Mouse (Mus musculus) left cerebral cortex, postnatal 36 days (tissue): ENCODE data around the gene Wars. TPM values are rescaled to one million over a fixed set of nuclear protein-coding genes. Genes with fewer than 3 reads are reported as not detected.
A peak's percentile ranks its signal among the peaks of the same experiment; 100 is the strongest.

Experiments used
- DNase-seq, 2 experiments: peaks; one replicate each; pipeline ENCODE4 v3.0.0; 2021 to 2022; ENCODE audit warnings: low spot score in 2 of 2, mixed read lengths in 1 of 2
- intact Hi-C: fragments of 180-260 bp; cut with DNase I; formaldehyde crosslinking; loops from one replicate; pipeline ENCODE4 v1.15.1; 2025
- total RNA-seq, 2 experiments: library from RNA; stranded (reverse); gene quantifications; 2 replicates each; pipeline ENCODE4 v1.2.3; 2021

Gene Wars
- total RNA-seq, result 10 to 100 TPM; 84.2 to 96.1 TPM

DNA sequence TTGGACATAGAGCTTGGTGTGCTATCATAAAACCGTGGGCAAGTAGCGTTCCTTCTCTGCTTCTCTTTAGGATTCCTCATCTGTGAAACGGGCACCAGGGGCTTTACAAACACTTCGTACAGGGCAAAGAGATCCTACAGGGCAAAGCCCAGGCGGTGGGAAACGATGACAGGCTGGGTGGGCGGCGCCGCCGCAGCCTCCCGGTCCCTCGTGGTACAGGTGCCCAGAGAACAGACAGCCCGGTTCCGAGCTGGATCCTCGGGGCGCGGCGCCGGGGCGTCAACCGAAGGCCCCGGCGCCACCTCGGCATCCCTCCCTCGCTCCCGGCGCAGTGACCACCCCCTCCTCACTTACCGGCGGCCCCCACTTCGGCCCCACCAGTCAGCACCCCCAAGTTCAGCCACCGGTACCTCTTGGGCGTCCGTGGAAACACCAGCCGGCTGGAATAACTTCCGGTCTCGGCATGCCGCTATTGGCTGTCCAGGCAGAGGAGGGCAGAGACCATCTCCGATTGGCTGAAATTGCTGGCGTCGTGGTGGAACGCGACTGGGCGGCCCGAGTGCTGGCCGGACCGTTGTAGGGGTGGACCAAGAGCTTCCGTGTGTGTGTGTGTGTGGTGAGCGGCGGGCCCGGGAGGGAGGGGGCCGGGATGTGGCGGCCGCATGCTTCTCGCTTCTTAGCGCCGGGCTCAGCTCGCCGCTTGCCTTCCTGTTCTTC lies at the start of gene Wars:
Gene Wars (minus strand): TSS at position 460 of the 717 bp plus-strand sequence.
- intact Hi-C loops, result no loop called here
- DNase-seq, result peak; percentile 94 to 95

DNA sequence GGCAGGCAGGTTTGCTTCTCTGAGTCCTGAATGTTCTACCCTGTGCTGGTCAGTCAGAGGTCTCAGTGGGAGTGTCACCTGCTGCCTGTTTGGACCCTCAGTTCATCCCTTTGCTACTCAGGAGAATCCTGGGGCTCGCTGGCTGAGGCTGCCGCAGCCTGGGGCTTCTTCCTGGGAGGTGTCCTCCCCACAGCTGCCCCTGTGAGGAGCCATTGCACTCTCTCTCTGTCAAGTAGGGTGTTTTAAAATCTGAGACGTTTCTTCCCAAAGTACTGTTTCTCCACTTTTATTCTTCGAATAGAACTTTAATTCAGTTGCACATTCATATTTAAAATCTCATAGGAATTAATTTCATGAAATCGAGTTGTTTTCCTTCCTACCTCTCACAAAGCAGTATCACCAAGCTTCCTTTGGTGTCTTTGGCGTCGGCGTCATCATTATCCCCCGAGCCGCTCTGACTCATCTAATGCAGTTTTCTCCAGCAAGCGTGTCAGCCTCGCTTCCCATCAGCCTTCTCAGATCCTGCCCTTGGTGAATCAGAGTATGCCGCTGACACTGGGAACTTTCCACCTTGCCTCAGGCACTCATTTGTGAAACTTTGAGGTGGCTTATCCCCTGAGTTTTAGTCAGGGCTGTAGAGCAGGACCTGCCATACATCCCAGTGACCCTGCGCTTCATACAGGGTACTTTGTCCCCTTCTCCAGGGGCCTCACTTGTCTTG lies 48.4 kb upstream of the Wars start:
- peak in 1 of 2 experiments; percentile 14 for DNase-seq
- intact Hi-C loops, result no loop called here

DNA sequence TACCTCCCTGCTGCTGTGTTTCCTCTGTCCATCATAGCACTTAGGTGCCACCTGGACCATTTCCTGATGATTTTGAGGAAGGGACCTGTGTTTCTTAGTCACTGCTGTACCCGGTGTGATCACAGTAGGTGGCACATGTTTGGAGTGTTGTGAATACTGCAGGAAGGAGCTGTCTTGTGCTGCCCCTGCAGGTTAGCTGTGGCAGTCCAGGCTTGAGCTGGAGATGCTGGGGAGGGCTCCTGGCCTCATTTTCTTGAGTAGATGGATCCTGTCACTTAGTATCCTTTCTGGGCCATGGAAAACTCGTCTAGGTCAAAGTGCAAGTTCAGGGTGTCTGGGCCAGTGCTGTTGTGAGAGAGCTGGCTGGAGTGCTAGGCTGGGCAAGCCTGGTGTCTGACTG lies 47.3 kb upstream of the Wars start:
- no peak for DNase-seq
- intact Hi-C loops, result no loop called here

DNA sequence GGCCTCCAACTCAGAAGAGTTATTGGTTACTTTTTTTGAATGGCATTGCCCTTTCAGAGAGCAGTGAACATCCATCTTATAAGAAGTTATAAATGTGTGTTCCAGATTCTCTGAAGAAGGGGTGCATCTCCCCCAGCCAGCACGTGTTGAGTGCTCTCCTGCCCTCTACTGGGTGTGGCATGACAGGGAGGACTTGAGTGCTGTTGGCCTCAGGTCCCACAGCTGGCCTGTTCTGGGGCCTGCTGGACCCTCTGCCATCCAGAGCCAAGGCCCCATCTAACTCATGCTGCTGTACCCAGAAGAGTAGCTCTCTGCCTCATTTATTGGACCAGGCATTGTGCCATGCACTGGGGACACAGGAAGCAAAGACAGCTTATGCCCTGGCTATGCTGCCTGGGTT lies 46.3 kb upstream of the Wars start:
- intact Hi-C loops, result no loop called here
- no peak for DNase-seq

DNA sequence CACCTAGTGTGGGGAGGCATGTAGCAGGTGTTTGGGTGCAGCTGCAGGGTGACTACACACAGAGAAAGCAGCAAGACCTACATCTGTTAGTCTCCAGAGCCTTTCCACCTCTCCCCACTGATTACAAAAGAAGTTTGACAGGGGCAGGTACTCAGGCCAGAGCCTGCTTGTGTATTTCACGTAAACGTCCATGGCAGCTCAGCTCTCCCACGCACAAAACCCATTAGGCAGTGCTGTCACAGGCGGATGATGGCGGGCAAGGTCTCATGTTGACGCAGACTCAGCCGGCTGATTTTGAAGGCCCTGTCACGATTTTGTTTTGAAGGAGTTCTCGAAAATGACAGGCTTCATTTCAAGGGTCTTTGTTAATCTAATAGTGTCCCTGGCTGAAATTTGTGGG lies 45.3 kb upstream of the Wars start:
- intact Hi-C loops, result no loop called here
- DNase-seq, result no peak

DNA sequence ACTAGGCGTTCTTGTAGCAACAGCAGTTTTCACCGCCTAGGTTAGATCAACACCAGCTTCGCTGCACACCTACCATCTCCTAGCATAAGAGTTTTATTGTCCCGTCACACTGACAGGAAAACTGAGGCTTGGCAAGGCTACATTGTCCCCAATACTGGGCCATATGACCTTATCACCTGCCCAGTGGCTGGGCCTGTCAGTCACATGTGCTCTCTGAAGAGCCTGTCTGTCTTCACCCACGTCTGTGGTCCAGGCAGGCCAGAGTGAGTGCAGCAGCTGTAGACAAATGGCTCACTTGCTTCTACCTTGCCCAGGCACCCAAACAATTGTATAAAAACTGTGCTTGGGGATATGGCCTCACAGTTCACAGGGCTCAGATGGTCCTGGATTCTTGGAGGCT lies 44.9 kb upstream of the Wars start:
- intact Hi-C loops, result no loop called here
- DNase-seq, result no peak

DNA sequence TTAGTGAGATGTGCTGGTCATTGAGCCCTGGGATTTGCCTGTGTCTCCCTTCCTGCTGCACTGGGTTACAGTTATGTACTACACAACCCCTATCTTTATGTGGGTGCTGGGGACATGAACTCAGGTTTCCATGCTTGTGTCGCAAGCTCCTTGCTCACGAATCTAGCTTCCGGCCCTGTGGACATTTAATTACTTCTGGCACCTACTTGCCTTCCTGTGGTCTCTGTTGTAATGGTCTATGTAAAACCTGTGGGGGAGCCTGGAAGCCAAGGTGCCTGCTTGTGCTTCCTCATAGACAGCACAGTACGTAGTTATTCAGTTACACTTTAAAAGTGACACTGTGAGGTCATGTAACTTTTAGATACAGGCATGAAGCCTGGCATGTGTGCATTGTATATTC lies 43.5 kb upstream of the Wars start:
- no peak for DNase-seq
- intact Hi-C loops, result no loop called here

DNA sequence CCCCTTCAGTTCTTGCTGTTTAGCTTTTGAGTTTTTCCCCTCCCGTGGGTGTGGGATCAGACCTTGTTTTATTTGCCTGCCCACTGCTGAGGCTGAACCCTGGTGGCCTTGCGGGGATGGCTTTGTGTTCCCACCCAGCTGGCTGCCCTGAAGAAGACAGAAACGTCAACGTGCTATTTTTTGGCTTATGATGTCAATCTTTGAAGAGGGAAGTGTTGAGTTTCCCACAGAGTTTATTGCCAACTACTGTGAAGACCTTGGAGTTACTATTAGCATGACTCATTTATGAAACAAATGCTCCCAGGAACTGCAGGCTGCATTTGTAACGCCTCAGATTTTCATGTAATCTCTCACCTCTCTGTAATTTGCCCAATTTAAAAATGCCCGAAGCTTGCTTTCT lies 42.9 kb upstream of the Wars start:
- no peak for DNase-seq
- intact Hi-C loops, result no loop called here

DNA sequence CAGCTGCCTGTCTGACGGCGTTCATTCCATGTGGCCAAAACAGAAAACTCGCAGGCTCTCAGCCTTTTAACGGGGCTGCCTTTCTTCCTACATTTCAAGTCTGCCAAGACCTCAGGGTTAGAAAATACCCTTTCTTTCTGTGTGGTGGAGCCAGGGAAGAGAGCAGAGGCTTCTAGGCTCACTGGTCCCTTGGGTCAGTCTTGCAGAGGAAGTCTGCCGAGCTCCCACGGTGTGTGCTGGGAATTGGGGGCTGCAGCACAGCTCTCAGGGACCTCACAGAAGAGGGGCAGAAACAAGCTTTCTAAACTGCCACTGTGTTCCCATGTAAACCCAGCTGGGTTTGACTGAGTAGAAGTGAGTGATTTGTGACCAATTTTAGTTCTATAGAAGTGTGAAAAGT lies 40.3 kb upstream of the Wars start:
- intact Hi-C loops, result no loop called here
- DNase-seq, result no peak

DNA sequence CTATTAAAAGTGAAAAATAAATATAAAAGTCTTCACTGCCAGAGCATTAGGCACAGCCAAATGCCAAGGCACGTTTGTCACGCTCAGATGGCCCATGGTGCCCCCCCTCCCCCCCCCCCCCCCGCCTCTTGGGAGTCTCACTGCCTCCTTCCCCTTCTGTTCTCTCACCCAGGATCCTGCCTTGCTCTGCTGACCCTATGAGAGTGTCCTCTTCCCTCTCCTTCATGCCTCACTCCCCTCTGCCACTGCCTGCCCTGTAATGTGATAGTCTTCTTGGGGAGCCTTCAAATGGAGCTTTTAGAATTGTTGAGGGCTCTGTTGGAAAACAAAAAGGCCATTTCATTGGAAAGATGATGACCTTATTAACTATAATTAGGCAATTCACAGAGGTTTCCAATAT lies 38.1 kb upstream of the Wars start:
- no peak for DNase-seq

DNA sequence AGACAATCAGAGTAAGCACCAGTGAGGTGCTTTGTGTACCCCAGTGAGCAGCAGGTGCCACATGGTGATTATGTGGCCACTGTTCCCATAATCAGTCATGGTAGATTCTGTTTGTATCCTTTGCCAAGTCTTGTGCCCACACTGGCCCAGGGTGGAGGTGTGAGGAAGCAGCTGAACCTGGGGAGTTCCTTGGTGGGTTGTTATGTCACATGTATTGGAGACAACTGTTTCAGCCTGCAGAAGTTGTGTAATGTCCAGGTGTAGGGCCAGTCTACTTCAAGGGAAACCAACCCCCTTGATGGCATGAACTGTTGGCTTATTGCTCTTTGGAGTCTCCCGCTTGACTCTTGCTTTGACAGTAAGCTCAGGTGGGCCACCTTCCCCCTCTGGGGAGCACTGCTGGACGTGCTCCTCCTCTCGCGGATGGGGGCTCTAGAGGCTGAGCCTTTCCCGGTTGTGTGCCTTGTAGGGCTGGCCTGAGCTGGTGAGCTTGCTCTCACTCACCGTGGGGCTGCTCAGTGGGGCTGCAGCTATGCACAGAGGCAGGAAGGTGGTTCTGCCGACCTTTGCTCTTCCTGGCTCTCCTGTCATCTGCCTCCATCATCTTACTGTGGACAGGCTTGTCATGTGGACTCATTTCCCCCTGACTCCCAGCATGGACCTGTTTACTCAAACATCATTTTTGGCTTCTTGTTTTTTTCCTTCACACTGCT lies 37.5 kb upstream of the Wars start:
- intact Hi-C loops, result no loop called here
- no peak for DNase-seq

More for the DNA sequence above, 38.1 kb upstream of the Wars start:
- intact Hi-C loops, result no loop called here

DNA sequence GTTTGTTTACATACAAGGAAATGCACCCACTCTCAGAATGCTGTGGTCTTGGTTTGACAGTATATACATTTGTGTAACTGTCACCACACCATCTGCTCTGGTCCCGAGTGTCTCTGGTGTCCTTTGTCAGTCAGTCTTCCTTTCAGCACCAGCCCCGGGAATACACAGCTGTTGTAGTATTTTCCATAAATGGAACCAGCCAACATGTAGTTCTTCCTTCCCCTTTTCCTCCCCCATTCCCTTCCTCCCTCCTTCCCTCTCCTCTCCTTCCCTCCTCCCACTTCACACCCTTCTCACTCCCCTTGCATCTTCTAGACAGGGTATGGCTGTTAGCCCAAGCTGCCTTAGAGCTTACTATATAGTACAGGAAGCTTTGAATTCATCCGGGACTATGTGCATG lies 35.5 kb upstream of the Wars start:
- intact Hi-C loops, result no loop called here
- no peak for DNase-seq

DNA sequence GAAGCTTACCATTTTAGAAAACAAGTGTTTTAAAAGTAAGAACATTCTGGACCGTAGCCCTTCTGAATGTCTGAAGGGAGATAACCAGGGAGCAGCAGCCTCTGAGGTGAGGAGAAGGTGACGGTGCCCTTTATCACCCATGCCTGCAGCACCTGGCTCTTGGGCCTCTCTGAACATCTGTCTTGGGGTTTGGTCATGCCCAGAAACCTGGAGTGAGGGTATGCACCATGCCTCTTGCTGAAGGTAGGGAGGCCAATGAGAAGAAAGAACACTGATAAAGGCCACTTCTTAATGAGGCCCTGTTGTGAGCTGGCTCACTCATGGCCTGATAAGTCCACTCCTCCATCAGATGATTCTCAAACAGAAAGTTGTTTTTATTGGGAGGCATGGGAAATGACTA lies 34.3 kb upstream of the Wars start:
- intact Hi-C loops, result no loop called here
- no peak for DNase-seq

DNA sequence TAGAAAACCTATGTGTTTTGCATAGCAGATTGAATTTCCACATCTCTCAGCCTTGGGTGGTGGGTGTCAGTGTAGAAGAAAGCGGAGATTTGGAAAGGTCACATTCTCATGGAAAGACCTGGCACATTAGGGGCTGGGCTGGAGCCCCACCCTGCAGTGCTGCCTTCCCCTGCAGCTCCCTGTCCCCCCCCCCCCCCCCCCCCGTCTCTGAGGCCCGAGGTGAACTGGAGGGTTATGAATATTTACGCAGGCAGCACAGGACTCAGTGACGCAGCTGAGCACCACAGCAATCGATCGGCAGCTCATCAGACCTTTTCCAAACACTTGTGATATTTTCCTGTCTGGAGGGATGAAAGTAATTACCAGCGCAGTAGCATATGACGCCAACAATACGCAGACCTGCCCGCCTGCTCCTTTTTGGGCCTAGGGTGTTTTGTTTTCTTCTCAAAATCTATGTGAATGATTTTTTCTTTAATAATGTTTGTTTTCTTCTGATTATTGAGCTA lies 32.7 kb upstream of the Wars start:
- no peak for DNase-seq
- intact Hi-C loops, result no loop called here

DNA sequence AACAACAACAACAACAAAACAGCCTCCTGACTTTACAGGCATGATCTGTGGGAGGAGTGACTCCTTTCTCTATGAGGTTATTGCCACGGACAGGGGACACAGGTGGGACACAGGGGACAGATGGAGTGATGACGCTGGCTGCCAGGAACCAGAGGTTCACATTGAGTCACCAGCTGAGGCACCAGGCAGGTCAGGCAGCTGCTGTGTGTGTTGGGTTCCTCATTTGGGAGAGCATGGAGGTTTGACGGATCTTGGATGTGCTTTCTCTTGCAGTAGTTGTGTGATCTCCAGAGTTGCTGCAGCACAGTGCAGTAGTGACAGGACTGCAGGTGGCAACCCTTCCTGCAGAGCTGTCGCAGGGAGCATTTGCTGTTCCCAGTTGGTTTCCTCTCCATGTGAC lies 24.8 kb upstream of the Wars start:
- intact Hi-C loops, result no loop called here
- DNase-seq, result no peak

DNA sequence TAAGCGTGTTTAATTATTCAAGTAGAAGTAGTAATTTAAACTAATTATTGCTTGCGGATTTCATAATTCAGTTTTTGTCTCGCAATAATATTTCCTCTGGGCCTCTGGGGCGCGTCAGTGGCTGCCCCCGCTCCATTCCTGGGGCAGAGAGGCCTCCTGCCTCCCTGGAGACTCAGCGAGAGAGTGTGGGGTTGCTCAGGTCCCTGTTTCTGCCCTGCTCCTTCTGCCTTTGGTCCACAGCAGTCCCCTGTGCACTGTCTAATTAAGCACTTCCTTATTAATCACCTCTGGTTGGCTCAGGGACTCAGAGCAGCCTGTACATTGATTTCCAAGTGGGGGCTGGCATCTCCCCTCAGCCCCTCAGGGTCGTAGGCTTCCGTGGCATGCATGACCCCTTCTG lies 23.5 kb upstream of the Wars start:
- intact Hi-C loops, result no loop called here
- no peak for DNase-seq

DNA sequence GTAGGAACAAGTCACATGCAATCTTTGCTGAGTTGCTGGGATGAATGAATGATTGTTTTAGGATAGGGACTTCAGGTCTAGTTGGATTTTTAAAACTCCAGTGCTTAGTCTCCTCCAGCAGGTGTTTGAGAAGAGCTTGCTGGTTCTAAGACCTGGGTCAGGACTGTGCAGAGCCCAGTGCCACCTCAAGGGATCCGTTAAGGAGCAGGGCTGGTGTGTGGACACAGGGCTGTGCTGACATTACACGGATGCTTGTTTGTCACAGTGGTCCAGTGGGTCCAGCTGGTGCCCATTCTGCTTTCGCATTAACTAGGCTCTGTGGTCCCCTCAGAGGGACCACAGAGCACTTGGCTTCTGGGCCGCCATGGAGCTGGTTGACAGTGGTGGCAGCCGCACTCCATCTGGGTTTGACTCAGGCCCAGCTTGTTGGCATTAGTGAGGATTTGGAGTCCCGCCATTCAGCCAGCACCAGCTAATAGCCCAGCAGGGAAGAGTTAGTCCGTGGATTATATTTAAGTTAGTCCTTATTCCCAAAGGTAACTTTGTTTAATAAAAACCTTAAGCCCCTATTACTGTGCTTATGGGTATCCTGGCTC lies 22.6 kb upstream of the Wars start:
- no peak for DNase-seq
- intact Hi-C loops, result no loop called here

DNA sequence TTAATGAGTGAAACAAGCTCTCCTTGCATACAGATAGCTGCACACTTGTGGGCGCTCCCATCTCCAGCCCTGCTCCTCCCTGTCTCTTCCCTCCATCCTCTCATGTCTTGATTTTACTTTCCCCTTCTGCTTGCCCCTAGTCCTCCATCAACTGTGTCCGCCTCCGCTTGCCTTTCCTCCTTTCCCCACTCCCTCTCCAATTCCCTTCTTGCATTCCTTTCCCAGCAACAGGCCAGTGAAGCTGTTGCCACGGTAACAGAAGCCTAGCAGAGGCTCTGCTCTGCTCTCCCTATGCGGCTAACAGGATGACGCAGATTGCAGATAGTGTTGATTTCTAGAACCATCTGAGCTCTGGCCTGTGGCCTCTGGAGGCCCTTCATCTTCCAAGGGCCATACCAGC lies 21.9 kb upstream of the Wars start:
- DNase-seq, result peak; percentile 61
- intact Hi-C loops, result no loop called here

DNA sequence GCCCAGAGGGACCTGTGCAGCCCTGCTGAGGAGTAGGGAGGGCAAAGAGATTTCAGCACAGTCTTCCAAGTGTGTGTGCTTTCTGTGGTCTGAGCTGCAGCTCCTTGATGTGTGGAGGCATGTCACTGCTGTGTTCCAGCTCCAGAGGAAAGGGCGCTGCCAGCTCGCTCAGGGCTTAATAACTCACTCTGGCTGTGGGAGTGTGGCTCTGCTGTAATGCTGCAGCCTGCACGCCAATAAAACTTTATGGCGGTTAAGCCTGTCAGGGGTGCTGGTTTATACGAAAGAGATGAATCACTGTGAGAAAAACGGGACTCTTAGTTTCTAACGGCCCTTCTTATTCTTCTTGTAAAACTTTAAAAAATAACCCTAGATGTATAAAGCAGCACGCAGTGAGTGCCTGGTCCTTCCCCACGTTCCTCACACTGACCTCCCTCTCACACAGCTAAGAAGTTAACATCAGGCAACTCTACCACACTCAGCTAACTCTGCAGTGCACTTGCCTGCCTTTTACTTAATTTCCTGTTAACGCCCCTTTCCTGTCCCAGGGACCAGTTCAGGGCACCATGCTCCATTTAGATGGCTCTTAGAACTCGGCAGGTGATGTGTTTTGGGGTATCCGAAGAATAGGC lies 20.9 kb upstream of the Wars start:
- intact Hi-C loops, result no loop called here
- no peak for DNase-seq

DNA sequence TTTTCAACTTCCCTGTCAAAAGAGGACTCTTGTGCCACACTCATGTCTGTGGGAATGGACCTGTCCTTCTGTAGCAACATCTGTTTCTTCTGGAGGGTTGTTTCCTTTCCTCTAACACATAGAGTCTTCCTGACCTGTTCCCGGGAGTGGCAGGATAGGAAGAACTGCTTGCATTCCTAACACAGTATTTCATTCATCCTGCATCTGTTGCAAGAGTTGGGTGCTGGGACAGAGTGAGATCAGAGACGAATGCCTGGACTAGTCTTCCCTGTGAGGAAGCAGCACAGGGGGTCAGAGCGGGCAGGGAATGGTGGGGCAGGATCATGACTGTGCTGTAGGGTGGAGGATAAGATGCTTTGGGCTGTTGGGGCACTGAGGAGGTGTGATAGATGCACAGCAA lies 20.2 kb upstream of the Wars start:
- DNase-seq, result no peak
- intact Hi-C loops, result no loop called here
